Mouse (Mus musculus) lung, postnatal 0 days (tissue): ENCODE results near the gene Taok3.

Source experiments
- CTCF ChIP-seq: IDR thresholded peaks from 2 replicates; pipeline ENCODE4 v1.5.1; 2016; ENCODE audit warnings: antibody characterized with exemption, mild to moderate bottlenecking
- EP300 ChIP-seq: IDR thresholded peaks from 2 replicates; pipeline ENCODE4 v1.6.1; 2016; ENCODE audit warnings: antibody characterized with exemption, mild to moderate bottlenecking, control low read depth

GRCm38 (mm10) chr5:117137594-117137993 is 17.7 kb downstream of the Taok3 start:
- TF ChIP-seq CTCF (no peak), EP300 (no peak)
